Mouse (Mus musculus): ENCODE measurements around the gene Ergic1.

Ergic1 gene

DNA sequence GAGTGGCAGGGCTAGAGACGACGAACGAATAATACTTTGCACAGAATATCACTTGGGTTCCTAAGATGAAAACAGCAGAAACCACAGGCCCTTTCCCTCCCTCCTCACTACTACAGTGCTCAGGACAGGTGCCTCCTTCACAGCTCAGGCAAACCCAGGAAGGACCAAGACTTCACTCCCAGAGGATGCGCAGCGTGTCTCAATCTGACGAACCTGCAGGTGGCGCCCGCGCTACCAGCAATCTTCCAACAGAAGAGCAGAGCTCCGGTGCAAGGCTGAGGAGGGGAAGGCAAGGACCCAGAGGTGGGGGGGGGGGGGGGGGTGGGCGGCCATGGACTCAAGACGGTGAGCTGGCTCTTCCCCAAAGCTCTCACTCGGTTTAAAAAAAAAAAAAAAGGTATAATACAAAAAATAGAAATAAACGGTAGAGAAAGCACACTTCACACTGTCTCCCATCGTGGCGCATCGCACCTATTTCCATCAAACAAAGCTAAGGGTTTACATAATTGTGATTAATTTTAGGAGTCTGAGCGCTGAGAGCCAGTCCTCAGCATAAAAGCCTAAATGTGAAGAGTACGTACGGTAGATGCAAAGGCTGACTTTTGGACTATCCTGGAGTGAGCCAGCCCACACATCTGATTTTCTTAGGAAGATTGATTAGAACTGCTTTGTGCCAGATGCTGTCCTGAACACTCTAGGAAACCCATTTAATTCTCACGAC, 99.1 kb downstream of the Ergic1 start:
- DNase-seq (ENCODE audit: low spot score): no peak

DNA sequence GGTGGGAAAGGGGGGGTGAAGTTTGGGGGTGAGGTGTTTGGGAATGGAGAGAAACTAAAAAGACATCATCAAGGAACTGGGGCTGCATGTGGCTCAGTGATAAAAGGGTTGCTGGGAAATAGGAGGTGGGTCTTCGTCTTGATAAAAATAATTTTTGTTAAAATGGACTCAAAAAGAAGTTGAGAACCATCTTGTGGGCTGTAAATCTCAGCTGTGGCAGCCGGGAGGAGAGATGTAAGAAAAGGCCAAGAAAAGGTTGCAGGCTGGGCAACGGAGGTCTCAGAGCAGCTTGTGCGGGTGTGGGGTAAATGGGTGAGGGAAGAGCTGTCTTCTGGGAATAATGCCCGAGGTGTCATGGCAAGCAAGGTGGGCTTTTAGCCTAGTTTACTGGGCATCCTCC, 100.9 kb downstream of the Ergic1 start:
- DNase-seq (ENCODE audit: low spot score): no peak

DNA sequence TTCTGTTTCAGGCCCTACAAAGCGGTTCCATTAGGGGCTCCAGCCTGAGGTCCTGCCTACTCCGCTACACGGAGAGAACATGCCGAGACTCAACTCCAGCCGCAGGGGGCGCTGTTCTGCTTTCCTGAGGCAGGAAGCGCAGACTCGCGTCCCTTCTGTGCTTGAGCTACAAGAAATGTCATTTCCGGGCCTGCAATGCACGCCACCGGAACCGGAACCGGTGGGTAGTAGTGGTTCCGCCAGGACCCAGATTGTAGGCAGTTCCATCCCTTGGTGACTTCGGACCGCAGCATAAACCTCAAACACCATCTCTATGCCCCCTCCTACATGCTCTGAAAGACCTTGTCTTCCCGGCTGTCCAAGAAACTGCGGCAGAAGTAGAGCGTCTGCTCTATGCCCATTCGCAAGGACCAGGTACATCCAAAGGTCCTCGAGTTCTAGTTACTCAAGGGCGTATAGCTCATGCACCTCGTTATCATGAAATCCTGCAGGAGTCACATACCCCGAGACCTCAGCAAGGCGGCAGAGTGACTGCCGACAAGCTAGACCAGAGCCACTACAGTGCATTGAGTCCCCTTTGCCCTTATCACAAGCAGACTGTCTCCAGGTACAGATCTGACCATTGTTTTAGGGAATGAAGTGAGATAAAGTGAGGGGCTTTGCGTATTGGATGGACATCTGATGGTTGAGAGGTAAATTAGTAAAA, 101.8 kb downstream of the Ergic1 start, which contains the start of gene Atp6v0e:
TSS of gene Atp6v0e (plus strand) at position 254 of the 706 bp plus-strand sequence.
- DNase-seq (ENCODE audit: low spot score): peak; percentile 89

DNA sequence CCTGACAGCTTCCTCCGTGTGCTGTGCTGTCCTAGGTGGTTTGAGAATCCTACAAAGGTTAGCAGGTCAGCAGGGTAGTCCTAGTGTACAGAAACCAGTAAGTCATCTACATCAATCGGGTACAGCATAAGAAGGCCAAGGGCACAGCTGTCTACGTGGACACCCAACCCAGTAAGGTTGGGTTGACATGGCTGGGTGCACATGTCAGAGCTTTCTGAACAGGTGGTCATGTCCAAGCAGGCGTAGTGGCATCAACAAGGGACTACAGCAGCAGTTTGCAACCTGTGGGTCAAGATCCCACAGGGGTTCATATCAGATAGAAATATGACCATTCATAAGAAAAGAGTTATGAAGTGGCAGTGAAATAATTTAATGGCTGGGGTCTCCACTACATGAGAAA, 104.3 kb downstream of the Ergic1 start:
- DNase-seq (ENCODE audit: low spot score): no peak

DNA sequence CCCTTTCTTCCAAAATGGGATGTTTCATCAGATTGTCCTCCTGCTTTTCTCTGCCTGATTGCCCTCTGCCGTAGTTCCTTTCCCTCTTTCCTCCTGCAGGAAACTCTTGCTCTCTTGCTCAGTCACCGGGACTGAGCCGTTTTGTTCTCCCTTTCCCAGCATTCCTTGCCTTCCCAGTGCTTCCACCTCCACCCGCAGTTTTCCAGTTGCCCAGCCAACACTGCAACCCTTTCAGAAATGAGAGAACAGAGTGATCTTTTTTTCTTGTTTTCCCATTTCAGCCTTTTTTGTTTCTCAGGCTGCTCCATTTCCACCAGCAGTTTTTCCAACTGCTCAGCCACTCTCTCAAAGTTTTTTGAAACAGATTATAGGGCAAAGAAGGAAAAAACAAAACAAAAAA, 110.0 kb downstream of the Ergic1 start:
- no peak for DNase-seq (ENCODE audit: low spot score)

DNA sequence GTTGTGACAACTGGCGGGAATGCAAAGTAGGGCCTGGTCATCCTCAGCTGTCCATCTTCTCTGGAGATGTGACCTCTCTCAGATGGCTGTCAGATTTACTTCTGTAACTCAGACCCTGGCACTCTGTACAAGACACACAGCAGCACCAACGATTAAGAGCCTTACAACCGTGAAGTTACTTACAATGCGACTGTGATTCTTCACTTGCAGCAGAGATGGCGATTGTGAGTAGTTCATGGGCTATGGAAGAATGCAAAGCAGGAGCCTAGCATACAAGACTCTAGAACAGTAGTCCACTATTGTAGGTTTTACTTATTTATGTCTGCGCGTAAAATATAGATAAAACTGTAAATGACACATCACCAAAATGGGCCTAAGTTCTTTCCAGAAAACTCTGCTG, 114.6 kb downstream of the Ergic1 start:
- no peak for DNase-seq (ENCODE audit: low spot score)

DNA sequence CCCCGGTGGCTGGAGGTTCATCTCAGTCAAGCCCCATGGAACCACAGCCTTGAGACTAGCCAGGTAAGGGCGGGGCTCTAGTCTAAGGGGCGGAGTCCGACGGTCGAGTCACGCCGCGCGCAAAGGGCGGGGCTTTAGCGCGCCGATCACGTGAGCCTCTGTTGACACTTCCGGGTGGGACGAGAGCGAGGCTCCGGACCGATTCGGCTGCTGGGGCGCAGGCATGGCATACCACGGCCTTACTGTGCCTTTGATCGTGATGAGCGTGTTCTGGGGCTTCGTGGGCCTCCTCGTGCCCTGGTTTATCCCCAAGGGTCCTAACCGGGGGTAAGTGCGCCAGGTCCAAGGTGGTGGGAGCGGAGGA, 114.9 kb downstream of the Ergic1 start:
- peak; percentile 69 for DNase-seq (ENCODE audit: low spot score)

DNA sequence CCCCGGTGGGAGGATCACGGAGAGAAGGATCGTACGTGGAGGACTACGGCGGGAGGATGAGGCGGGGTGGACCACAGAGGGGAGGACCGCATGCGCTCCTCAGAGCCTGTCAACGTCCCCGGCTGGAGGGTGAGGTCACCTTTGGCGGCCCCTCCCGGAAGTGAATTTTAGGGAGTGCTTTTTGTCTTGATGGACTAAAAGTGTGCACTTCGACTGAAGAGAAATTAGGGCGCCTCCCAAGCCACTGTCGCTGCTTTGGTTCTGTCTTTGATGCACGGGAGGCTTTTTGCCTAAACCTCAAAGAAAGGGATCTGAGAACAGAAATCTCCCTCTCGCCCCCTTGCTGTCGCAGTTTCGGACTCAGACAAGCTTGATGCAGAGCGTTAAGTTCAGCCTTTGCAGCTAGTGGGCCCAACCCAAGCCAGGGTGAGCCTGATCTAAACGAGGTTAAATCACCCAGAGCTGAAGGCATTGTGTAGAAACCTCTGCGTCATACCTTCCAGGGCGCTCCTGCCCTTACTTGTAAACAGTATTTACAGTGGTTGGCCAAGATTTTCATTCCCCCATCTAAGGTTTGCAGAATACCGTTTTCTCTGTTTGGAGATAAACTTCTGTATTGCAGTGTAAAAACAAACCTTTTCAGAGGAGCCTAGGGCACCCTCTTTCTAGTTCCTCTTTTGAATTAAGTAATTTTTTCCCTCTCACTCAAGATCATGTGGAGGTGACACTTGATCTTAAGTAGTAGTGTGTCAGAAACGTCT, 115.5 kb downstream of the Ergic1 start:
- peak; percentile 27 for DNase-seq (ENCODE audit: low spot score)

DNA sequence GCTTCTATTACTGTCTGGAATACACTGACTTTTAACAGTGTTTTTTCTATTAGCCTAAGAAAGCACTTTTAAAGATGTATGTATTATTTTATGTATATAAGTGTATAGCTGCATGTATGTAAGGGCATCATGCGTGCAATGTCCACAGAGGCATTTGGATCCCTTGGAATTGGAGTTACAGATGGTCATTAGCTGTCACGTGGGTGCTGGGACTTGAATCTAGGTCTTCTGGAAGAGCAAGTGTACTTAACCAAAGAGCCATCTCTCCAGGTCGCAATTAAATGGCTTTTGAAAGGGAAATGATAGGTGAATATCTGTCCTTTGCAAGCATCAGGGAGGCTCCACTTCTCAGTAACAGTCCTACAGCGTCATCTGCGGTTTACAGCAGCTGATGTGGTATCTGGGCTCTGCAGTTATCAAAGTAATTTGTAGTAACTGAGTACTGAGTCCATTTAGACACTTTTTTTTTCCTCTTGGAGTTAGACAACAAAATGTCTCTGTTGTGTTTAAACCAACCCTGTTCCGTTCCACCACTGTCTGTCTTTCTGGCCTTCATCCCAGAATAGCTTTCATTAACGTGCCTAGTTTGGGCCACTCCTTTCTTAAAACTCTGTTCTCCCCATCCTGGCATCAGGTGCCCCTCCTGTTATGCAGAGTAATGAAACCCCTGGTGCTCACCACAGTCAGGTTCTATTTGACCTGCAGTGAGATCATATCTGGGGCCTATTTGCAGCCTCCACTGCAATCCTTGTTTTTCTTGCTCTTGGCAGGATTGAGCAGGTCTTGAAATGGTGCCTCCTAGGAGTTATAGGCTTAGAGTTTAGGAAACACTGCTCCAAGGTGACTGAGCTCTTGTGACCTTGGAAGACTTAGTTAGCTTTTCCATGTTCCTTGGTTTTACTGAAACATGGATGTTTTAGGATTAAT, 116.7 kb downstream of the Ergic1 start:
- no peak for DNase-seq (ENCODE audit: low spot score)

DNA sequence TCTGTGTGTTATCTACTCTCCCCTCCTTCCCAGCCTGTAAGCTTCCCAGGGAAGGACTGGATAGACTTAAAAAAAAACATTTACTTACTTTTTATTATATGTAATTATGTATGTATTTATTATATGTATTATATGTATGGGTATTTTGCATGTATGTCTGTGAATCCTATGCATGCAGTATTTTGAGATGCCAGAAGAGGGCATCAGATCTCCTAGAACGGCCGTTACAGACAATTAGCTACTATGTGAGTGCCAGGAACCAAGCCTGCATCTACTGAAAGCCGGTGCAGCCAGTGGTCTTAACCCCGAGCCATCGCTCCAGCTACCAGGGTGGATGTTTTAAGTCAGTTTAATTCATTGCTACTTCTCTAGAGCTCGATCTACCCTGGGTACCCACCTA, 120.0 kb downstream of the Ergic1 start:
- no peak for DNase-seq (ENCODE audit: low spot score)

DNA sequence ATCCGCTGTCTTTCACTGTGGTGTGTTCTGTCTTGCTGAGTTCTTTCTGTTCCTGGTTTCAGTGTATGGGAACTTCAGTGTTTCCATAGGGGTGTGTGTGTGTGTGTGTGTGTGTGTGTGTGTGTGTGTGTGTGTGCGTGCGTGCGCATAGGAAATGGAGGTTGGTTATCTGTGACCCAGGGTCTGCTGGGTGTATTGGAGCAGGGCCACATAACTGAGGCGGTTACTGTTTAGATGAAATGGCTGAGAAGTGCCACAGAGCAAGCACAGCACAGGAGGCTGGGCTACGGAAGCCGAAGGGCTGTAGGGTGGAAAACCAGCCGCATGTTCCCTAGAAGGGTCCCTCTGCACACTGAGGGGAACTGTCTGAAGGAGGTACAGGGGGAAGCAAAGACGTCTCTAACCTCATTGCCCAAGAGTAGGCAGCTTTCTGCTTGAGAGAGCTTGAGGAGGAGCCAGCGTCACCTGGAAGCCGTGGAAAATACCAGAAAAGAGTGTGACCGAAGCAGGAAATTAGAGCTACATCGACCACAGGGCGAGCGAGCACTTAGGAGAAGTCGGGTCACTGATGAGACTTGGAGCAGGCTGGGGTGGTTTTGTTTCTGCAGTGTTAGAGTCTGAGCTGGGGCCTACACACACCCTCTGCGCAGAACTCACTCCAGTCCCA, 125.2 kb downstream of the Ergic1 start:
- DNase-seq (ENCODE audit: low spot score): no peak

DNA sequence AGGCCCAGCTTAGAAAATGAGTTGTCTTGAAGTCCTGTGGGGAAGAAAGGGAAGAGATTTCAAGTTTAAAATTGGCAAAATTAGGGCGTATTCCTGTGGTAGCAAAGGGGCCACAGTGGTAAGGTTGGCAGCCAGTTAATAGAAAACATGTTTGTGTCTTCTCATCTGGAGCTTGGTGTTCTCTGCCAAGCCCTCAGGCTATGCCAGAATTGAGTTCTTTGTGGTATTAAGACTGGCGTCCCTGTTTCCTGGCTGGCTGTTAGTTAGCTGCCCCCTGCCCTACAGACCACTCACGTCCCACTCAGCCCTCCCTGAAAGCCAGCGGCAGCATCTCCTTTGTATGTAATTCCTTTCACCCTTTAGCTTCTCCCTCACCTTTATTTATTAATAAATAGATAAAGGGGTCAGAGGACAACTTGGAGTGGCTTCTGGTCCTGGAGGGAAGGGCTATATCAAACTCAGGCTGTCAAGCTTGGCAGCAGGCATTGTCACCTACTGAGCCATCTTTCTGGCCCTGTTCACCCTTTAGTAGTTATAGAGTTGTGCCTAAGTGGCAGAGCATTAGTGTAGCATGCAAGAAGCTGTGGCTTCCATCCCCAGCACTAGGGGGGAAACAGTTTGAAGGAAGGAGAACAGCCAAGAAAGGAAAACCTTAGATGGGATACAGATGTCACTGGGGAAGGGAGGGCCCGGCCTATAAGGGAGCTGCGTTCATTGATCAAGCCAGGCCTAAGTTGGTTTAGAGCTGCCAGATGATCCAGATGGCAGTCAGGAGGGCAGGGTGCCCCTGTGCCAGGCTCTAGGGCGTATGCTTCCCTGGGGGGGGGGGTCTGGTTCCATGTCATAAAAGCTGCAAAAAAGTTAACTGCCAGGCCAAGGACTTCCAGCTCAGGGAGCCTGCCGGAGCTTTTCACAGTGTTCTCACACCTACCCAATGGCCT, 127.8 kb downstream of the Ergic1 start:
- no peak for DNase-seq (ENCODE audit: low spot score)

DNA sequence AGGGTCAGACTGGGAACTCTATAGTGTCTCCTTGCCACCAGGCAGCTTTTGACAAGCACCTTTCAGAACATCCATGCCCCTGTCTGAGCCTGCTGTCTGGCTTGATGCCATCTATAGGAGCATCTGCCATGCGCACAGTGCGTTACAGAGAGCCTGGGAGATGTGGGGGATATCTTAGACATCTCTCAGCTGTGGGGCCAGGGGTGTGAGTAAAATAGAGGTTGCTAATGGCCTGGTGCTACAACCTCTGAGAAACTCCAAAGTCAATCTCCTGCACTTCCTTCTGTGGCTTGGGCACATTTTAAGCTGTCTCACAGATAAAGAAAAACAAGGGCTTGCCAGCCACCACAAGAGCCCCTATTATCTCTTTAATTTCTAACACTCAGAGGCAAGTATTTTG, 128.5 kb downstream of the Ergic1 start:
- no peak for DNase-seq (ENCODE audit: low spot score)

DNA sequence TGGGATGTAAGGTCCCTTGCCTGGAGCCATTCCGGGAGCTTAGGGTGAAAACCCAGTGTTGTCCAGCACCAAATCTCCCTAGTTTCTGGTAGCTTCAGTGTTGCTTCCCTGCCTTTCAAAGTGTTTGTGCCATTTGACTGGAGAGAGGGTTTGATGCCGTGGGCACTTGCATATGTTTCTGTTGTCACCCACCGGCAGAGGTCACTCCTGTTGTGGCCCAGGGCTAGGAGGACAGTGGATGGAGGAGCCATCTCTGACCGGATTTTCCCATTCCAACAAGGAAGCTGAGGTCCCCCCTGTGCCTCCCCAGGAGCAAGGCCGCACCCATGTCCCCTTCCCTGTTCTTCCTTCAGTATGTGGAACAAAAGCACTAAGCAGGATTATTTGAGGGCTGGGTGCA, 128.9 kb downstream of the Ergic1 start:
- no peak for DNase-seq (ENCODE audit: low spot score)

DNA sequence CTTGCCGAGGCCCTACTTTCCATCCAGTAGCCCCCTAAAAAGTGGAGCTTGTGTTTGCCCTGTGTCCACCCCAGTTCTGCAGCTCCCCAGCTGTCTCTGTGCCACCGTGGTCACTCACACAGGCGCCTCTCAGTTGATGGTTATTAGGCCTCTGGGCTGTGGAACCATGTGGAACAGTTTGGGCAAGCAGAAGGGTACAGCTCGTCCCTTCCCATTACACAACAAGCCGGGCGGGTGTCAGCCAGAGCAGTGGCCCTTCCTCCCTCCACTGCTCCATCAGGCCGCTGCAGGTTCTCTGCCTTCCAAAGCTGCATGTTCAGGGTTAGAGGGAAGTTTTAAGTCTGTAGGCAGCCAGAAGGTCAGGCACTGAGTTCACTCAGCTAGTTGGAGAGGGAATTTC, 129.8 kb downstream of the Ergic1 start:
- DNase-seq (ENCODE audit: low spot score): no peak

DNA sequence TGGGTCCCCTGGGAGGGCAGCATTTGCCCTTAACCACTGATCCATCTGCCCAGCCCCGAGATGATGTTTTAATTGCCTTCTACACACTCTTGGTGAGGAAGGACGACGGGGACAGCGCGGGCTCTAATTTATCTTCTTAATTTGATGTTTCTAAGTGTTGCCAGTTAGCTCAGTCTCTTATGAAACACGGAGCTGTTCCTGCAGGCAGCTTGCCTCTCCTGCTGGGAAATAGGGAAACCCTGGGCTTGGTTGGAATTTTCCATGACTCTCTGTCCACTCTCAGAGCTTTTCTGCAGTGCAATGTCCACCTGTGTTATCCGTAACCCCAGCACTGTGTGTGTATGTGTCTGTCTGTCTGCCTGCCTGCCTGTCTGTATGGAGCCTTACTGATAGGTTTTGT, 132.1 kb downstream of the Ergic1 start:
- DNase-seq (ENCODE audit: low spot score): no peak

DNA sequence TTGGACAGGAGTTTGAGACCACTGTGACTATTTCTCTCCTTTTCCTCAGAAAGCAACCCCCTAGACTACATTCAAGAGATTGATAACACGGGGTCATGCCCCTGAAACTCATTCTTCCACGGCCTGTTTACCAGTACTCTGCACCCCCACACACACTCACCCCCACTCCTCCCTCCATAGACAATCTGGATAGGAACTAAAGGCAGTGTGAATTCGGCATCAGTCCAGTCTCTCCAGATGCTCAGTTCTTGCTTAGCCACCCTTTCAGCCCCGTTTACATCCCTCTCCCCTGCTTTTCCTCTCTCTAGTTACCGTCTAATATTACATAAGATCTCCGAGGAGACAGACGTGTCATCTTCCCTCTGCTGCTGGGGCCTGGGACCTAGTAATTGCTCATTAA, 132.9 kb downstream of the Ergic1 start:
- DNase-seq (ENCODE audit: low spot score): no peak

DNA sequence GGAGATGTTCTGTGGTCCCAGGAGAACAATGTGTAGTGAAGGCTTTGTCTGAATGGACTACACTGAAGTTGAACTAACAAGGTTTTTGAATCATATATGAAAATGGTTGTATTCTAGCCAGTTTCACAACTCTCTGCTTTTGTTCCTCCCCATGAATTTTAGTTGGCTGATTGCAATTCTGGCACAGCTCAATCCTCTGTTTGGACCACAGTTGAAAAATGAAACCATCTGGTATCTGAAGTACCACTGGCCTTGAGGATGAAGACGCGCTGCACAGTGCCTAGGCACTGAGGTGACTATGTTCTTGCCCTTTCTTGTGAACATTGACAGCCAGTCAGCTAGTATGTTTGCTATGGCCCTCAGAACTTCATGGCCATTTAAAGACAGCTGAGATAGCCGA, 133.9 kb downstream of the Ergic1 start:
- no peak for DNase-seq (ENCODE audit: low spot score)

DNA sequence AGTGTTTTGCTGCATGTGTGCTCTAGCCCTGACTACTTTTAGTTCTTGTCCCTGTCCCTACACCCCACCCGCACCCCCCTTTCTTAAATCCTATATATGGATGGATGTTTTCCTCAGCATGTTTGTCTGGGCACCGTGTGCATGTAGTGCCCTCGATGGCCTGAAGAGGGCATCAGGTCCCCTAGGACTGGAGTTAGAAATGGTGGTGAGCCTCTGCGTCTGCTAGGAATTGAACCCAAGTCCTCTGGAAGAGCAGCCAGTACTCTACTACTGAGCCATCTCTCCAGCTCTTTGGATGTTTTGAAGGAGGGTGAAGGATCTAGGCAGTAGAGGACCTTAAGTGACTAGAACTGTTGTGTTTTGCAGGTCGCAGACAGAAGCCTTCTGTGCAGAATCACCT, 137.6 kb downstream of the Ergic1 start:
- no peak for DNase-seq (ENCODE audit: low spot score)

Measured in urinary bladder, postnatal 10 days (tissue).